Mouse (Mus musculus) heart, embryonic 16.5 days (tissue): Measurements from ENCODE around the gene Ube2e1. TPM values are rescaled to one million over a fixed set of nuclear protein-coding genes. Genes with fewer than 3 reads are reported as not detected.
"Not testable (repeated sequence)": the region's sequence is repeated elsewhere in the genome, so short reads cannot be mapped to it uniquely, and the experiment has no call there.

Experiments used
- ATAC-seq: fragments of 200-750 bp; cut with Nextera tagmentation; replicated peaks from 2 replicates; pipeline ENCODE4 v1.8.0; 2017; ENCODE audit warnings: moderate number of reproducible peaks; ENCODE audit not compliant: insufficient read depth, low FRiP score; ENCODE audit errors: extremely low read depth
- H3K27ac ChIP-seq: fragments of 300-500 bp; sonication (generic); 2 replicates; pipeline ENCODE4 v1.5.1; 2014; ENCODE audit warnings: mild to moderate bottlenecking, low read length, control low read depth, moderate library complexity
- H3K27me3 ChIP-seq: fragments of 300-500 bp; sonication (generic); 2 replicates; pipeline ENCODE4 v1.6.1; 2014; ENCODE audit warnings: low read length, mixed read lengths; ENCODE audit not compliant: control insufficient read depth, insufficient read depth
- H3K36me3 ChIP-seq: fragments of 300-500 bp; sonication (generic); 2 replicates; pipeline ENCODE4 v1.6.1; 2014; ENCODE audit not compliant: control insufficient read depth, insufficient read depth
- H3K4me1 ChIP-seq: fragments of 300-500 bp; sonication (generic); 2 replicates; pipeline ENCODE4 v1.6.1; 2014; ENCODE audit warnings: low read length, mixed read lengths; ENCODE audit not compliant: control insufficient read depth, insufficient read depth
- H3K4me2 ChIP-seq: fragments of 300-500 bp; sonication (generic); 2 replicates; pipeline ENCODE4 v1.6.1; 2014; ENCODE audit warnings: low read depth, mild to moderate bottlenecking, control low read depth, low read length
- H3K4me3 ChIP-seq: fragments of 300-500 bp; sonication (generic); 2 replicates; pipeline ENCODE4 v1.5.1; 2014; ENCODE audit warnings: mild to moderate bottlenecking, control low read depth, low read length
- H3K9ac ChIP-seq: fragments of 300-500 bp; sonication (generic); 2 replicates; pipeline ENCODE4 v1.6.1; 2014; ENCODE audit warnings: low read length, control low read depth
- H3K9me3 ChIP-seq: fragments of 300-500 bp; sonication (generic); replicated peaks from 2 replicates; pipeline ENCODE4 v1.6.1; 2016; ENCODE audit warnings: low read length; ENCODE audit not compliant: control insufficient read depth
- WGBS: fragments of 180-500 bp; shearing (Covaris S2); extraction: QIAGEN DNeasy Blood & Tissue Kit; methylation state at CpG from one replicate; pipeline ENCODE4 v1.1.7; 2014; 5-methylcytosine and 5-hydroxymethylcytosine counted together
- polyA plus RNA-seq: library from polyadenylated mRNA; unstranded; fragments of >200 nt; fragmentation: Nextera tagmentation; extraction: Ambion mirVana; gene quantifications from 2 replicates; pipeline ENCODE4 v1.2.1, GENCODE M21; 2015

Ube2e1 gene
- polyA plus RNA-seq, 1 experiment from 2014 or later: 70.2 TPM

DNA sequence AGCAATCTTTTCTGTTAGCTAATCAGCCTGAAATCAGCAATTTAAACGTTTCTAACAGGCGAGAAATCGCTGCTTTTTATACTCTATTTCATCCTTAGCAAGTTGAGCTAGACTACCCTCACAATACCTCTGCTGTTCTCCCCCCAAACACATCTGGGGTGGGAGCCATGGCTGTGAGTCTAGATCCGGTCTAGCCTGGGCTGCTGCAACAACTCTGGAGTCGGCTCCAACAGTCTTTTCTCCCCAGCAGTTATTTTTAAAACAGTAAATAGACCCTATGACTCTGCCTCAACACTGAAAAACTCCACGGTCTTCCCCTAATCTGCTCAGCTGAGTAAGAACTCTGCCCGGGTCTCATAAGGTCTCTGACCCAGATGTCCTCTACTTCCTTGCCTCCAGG, 91.5 kb downstream of the Ube2e1 start:
- H3K4me1 ChIP-seq: peaks cover 5% of the 10 kb centered on the region
- WGBS: 61% methylated on average over 7 of the region's 7 CpGs
- no peak overlapping the region for H3K4me2 ChIP-seq
- H3K9me3 ChIP-seq: no peaks in the 10 kb centered on the region
- H3K27ac ChIP-seq: no peak overlapping the region
- no peak for ATAC-seq
- H3K36me3 ChIP-seq: no peaks in the 10 kb centered on the region
- no peaks in the 10 kb centered on the region for H3K27me3 ChIP-seq
- no peak overlapping the region for H3K4me3 ChIP-seq
- no peak overlapping the region; the same call in 1 of the 2 replicates for H3K9ac ChIP-seq

GRCm38 (mm10) chr14:18238750-18239731, 92.6 kb downstream of the Ube2e1 start, which contains the start of gene Nr1d2:
Gene Nr1d2, minus strand, starts transcription at chr14:18239127.
- under 1% methylated on average over 53 of the region's 66 CpGs for WGBS
- Histone ChIP-seq H3K4me2 (peak within 1 kb of the TSS; percentile 76), H3K36me3 (no peaks in the 10 kb centered on the region), H3K4me3 (peak within 1 kb of the TSS; percentile 77), H3K9me3 (no peaks in the 10 kb centered on the region), H3K27ac (peak within 1 kb of the TSS; percentile 93), H3K9ac (peak within 1 kb of the TSS; percentile 79), H3K4me1 (peaks cover 10% of the 10 kb centered on the region), H3K27me3 (no peaks in the 10 kb centered on the region)
- ATAC-seq: peak; percentile 89

DNA sequence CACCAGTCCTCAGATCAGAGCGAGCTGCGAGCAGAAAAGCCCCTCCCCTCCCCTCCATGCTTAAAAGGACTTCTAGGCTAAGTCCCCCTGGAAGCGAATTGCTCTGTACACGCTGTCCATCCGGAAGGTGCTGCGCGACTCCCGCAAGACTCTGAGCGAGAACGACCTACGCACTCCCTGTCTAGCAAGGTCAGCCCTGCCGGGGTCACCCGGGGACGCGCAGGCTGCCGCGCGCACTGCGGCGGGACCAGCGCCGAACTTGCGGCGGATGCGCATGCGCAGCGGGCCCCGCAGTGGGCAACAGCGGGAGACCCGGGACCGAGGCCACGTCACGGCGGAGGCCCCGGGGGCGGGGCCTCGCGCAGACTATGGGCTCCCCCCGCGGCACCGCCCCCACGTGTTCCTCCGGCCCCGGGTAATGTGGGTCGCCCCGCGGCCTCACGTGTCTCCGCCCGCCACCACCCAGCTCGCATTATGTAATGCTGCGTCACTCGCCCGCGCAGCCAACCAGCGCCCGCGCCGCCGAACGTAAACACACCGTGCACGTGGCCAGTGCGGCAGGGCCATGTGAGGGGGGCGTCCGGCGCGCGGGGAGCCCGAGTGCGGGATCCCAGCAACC, 93.4 kb downstream of the Ube2e1 start:
- no peaks in the 10 kb centered on the region for H3K36me3 ChIP-seq
- peak; percentile 87 for ATAC-seq
- H3K27ac ChIP-seq: peak overlapping the region; percentile 93
- WGBS: under 1% methylated on average over 71 of the region's 71 CpGs
- peaks cover 17% of the 10 kb centered on the region for H3K4me1 ChIP-seq
- peak overlapping the region; percentile 79 for H3K9ac ChIP-seq
- no peaks in the 10 kb centered on the region for H3K27me3 ChIP-seq
- peak overlapping the region; percentile 77 for H3K4me3 ChIP-seq
- peak overlapping the region; percentile 76 for H3K4me2 ChIP-seq
- H3K9me3 ChIP-seq: no peaks in the 10 kb centered on the region

DNA sequence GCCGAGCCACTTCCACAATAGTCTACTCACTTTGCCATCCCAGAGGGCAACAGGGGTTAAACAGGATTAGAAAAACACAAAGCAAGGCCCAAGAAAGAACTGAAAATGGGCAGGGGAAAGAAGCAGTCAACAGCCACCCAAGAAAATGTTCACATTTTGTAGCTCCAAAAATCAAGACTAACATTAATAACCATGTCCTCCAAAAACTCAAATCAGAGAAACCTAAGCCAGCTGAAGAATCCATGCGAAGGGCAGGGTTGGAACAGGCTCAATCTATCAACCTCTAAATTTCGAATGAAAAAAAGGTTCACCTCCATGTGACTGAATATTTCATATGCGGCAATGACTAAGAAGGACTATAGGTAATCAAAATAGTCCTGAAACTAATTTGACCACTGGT, 94.3 kb downstream of the Ube2e1 start:
- Histone ChIP-seq H3K9me3 (no peaks in the 10 kb centered on the region), H3K9ac (peak overlapping the region; percentile 77; the same call in 1 of the 2 replicates), H3K4me2 (peak overlapping the region; percentile 76), H3K36me3 (no peaks in the 10 kb centered on the region), H3K4me1 (peaks cover 20% of the 10 kb centered on the region), H3K27ac (peak overlapping the region; percentile 93), H3K4me3 (no peak overlapping the region; the same call in 1 of the 2 replicates), H3K27me3 (no peaks in the 10 kb centered on the region)
- ATAC-seq: no peak
- 66% methylated on average over 4 of the region's 4 CpGs for WGBS

- H3K9ac ChIP-seq, H3K27me3 ChIP-seq, H3K4me2 ChIP-seq, H3K9me3 ChIP-seq, H3K36me3 ChIP-seq, H3K27ac ChIP-seq, ATAC-seq, H3K4me3 ChIP-seq: not testable (repeated sequence)
- 85% methylated on average over 2 of the region's 2 CpGs for WGBS
- peaks cover 20% of the 10 kb centered on the region for H3K4me1 ChIP-seq
These were observed 95.0 kb downstream of the Ube2e1 start for GRCm38 (mm10) chr14:18236496-18237235.

DNA sequence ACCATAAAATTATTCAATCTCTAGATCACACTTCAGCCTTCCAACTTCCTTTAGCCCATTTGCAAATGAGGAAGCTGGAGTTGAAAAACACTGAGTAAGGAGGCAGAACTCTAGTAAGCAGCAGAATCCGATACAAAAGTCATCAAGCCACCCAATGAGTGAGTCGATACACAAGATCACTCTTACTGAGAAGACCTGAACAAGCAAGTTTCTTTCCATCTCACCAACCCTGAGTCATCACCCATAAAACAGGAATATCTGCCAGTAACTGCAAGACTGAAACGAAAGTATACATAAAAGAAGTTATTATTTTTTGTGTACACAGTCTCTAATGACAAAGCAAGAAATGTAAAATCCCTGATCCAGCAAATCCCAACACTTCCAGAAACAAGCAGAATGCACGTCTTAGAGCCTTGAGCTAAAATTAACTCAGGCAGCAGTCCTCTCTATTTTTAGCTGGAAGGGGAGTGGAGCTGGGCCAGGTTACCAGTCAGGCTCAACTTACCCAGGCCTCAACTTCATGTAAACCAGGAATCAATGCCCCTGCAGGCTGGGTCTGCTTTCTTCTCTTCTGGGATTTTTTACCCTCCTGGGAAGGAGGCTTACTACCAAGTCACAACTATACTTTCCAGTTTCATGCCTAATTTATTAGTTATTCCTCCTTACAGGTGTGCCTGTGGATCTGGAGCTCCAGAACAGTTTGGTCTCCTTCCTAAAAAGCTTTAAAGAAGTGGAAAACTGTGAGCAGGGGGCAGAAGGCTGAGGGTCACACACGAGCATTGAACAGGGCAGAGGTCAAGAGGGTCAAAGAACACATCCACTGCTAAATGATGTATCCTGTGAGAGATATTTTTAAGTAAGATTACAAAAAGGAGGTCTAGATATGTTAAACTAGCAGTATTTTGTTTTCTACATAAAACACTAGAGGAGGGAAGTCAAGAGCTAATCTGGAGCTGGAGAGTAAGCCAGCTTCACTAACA, 97.4 kb downstream of the Ube2e1 start:
- no peaks in the 10 kb centered on the region for H3K9me3 ChIP-seq
- H3K27ac ChIP-seq: peak overlapping the region; percentile 95
- H3K4me1 ChIP-seq: peaks cover 16% of the 10 kb centered on the region
- H3K9ac ChIP-seq: peak overlapping the region; percentile 60
- WGBS: 36% methylated on average over 5 of the region's 5 CpGs
- peak overlapping the region; percentile 59 for H3K4me2 ChIP-seq
- no peaks in the 10 kb centered on the region for H3K36me3 ChIP-seq
- peak overlapping the region; percentile 12 for H3K4me3 ChIP-seq
- no peak for ATAC-seq
- no peaks in the 10 kb centered on the region for H3K27me3 ChIP-seq

DNA sequence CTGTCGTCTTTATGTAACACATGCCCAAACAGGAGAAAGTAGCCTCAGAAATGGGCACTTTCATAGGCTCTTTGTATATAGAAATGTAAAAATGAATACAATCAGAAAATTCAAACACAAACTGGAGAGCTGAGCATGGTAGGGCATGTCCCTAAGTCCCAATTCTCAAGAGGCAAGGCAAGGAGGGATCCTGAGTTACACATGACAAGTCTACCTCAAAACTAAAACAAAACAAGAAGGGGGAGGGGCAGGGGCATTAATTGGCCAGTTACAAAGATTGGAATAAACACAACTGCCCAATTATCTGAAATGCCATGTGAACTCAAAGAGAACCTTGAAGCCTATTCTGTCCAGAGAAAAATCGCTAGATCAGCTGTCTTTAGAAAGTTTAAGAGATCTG, 98.6 kb downstream of the Ube2e1 start:
- Histone ChIP-seq H3K27me3 (no peaks in the 10 kb centered on the region), H3K36me3 (no peaks in the 10 kb centered on the region), H3K4me1 (peaks cover 16% of the 10 kb centered on the region), H3K4me3 (no peak overlapping the region), H3K9ac (no peak overlapping the region), H3K4me2 (no peak overlapping the region), H3K9me3 (no peaks in the 10 kb centered on the region), H3K27ac (peak overlapping the region; percentile 95)
- ATAC-seq: no peak
- 77% methylated on average over 2 of the region's 2 CpGs for WGBS
